Mouse (Mus musculus) 3T3-L1 (cell line): Measurements from ENCODE around the gene Nck1.

Source experiments
- DNase-seq: peaks from one replicate; pipeline ENCODE4 v3.0.0-alpha.2; 2015; ENCODE audit warnings: low read depth, low spot score

Gene Nck1

GRCm38 (mm10) chr9:100535618-100536262 lies 10.2 kb downstream of the Nck1 start:
- peak; percentile 35 for DNase-seq

GRCm38 (mm10) chr9:100534686-100535085 lies 11.2 kb downstream of the Nck1 start:
- DNase-seq: no peak

GRCm38 (mm10) chr9:100532847-100533505 lies 13.0 kb downstream of the Nck1 start:
- no peak for DNase-seq

- DNase-seq: peak; percentile 75
These were observed 14.6 kb downstream of the Nck1 start for GRCm38 (mm10) chr9:100531296-100531695.

GRCm38 (mm10) chr9:100525225-100525624 lies 20.7 kb downstream of the Nck1 start:
- no peak for DNase-seq

GRCm38 (mm10) chr9:100522029-100522428 lies 23.9 kb downstream of the Nck1 start:
- DNase-seq: no peak

GRCm38 (mm10) chr9:100520586-100520985 lies 25.3 kb downstream of the Nck1 start:
- DNase-seq: peak; percentile 86

- peak; percentile 45 for DNase-seq
These were observed 25.9 kb downstream of the Nck1 start for GRCm38 (mm10) chr9:100520012-100520411.

- no peak for DNase-seq
These were observed 38.4 kb downstream of the Nck1 start for GRCm38 (mm10) chr9:100507581-100507980.

- peak; percentile 21 for DNase-seq
These were observed 39.3 kb downstream of the Nck1 start for GRCm38 (mm10) chr9:100506652-100507051.

- no peak for DNase-seq
These were observed 40.4 kb downstream of the Nck1 start for GRCm38 (mm10) chr9:100505498-100505897.

- no peak for DNase-seq
These were observed 52.2 kb downstream of the Nck1 start for GRCm38 (mm10) chr9:100493611-100494261.

GRCm38 (mm10) chr9:100491424-100491823 lies 54.5 kb downstream of the Nck1 start:
- no peak for DNase-seq

- DNase-seq: no peak
These were observed 57.0 kb downstream of the Nck1 start for GRCm38 (mm10) chr9:100488969-100489368.

GRCm38 (mm10) chr9:100488056-100488713 lies 57.7 kb downstream of the Nck1 start:
- no peak for DNase-seq

GRCm38 (mm10) chr9:100486431-100486830 lies 59.5 kb downstream of the Nck1 start, which contains the start of gene Il20rb:
Gene Il20rb (minus strand): TSS chr9:100486788.
- no peak for DNase-seq

- DNase-seq: no peak
These were observed 62.6 kb downstream of the Nck1 start for GRCm38 (mm10) chr9:100483318-100483717.

GRCm38 (mm10) chr9:100481626-100482025 lies 64.3 kb downstream of the Nck1 start:
- DNase-seq: no peak

GRCm38 (mm10) chr9:100474056-100474455 lies 71.9 kb downstream of the Nck1 start:
- DNase-seq: no peak

- no peak for DNase-seq
These were observed 72.6 kb downstream of the Nck1 start for GRCm38 (mm10) chr9:100473361-100473760.

- DNase-seq: no peak
These were observed 73.0 kb downstream of the Nck1 start for GRCm38 (mm10) chr9:100472931-100473330.

GRCm38 (mm10) chr9:100471605-100471953 lies 74.4 kb downstream of the Nck1 start:
- DNase-seq: no peak
